Mouse (Mus musculus): ENCODE results near the gene Batf. TPM values are rescaled to one million over a fixed set of nuclear protein-coding genes. Genes with fewer than 3 reads are reported as not detected.

The Batf gene
- polyA plus RNA-seq, 1 experiment from 2014 or later = 3.9 TPM

GRCm38 (mm10) chr12:85710695-85711094 is 24.2 kb downstream of the Batf start:
- no peaks in the 10 kb centered on the region for H3K36me3 ChIP-seq (ENCODE audit: insufficient read depth, low read length)
- H3K4me1 ChIP-seq (ENCODE audit: insufficient read depth, low read length) = peaks cover 7% of the 10 kb centered on the region
- H3K27ac ChIP-seq (ENCODE audit: low read length) = no peak overlapping the region
- H3K4me3 ChIP-seq (ENCODE audit: low read length) = no peak overlapping the region
- H3K27me3 ChIP-seq (ENCODE audit: insufficient read depth, low read length) = peaks cover 14% of the 10 kb centered on the region; the same call in 1 of the 2 replicates
- 0 out of 2 replicates have a peak, but pooled peaks cover 4% of the 10 kb centered on the region for H3K9me3 ChIP-seq (ENCODE audit: low read length)
- H3K9ac ChIP-seq (replicated peaks; ENCODE audit: low read length) = no peak overlapping the region
- ATAC-seq (ENCODE audit: low FRiP score, low TSS enrichment) = no peak
- WGBS = 79% methylated on average over 7 of the region's 7 CpGs
- no peak overlapping the region for H3K4me2 ChIP-seq (replicated peaks; ENCODE audit: low read depth, low read length)

- ATAC-seq (ENCODE audit: low FRiP score, low TSS enrichment) = no peak
- H3K4me2 ChIP-seq (replicated peaks; ENCODE audit: low read depth, low read length) = no peak overlapping the region
- H3K4me1 ChIP-seq (ENCODE audit: insufficient read depth, low read length) = no peaks in the 10 kb centered on the region
- no peak overlapping the region for H3K27ac ChIP-seq (ENCODE audit: low read length)
- WGBS = 94% methylated on average over 2 of the region's 2 CpGs
- no peak overlapping the region for H3K9ac ChIP-seq (replicated peaks; ENCODE audit: low read length)
- 0 out of 2 replicates have a peak, but pooled peaks cover 4% of the 10 kb centered on the region for H3K9me3 ChIP-seq (ENCODE audit: low read length)
- no peak overlapping the region for H3K4me3 ChIP-seq (ENCODE audit: low read length)
- H3K27me3 ChIP-seq (ENCODE audit: insufficient read depth, low read length) = peaks cover 12% of the 10 kb centered on the region; the same call in 1 of the 2 replicates
- no peaks in the 10 kb centered on the region for H3K36me3 ChIP-seq (ENCODE audit: insufficient read depth, low read length)
These were observed 26.1 kb downstream of the Batf start for GRCm38 (mm10) chr12:85712587-85712986.

GRCm38 (mm10) chr12:85714126-85714525 is 27.7 kb downstream of the Batf start:
- Histone ChIP-seq H3K27me3 (ENCODE audit: insufficient read depth, low read length) (no peaks in the 10 kb centered on the region), H3K4me3 (ENCODE audit: low read length) (no peak overlapping the region), H3K4me1 (ENCODE audit: insufficient read depth, low read length) (no peaks in the 10 kb centered on the region), H3K9ac (replicated peaks; ENCODE audit: low read length) (no peak overlapping the region), H3K36me3 (ENCODE audit: insufficient read depth, low read length) (no peaks in the 10 kb centered on the region), H3K4me2 (replicated peaks; ENCODE audit: low read depth, low read length) (no peak overlapping the region), H3K27ac (ENCODE audit: low read length) (no peak overlapping the region), H3K9me3 (ENCODE audit: low read length) (0 out of 2 replicates have a peak, but pooled peaks cover 4% of the 10 kb centered on the region)
- 88% methylated on average over 5 of the region's 5 CpGs for WGBS
- no peak; the same call in 1 of the 2 replicates for ATAC-seq (ENCODE audit: low FRiP score, low TSS enrichment)

GRCm38 (mm10) chr12:85725306-85725705 is 38.8 kb downstream of the Batf start:
- H3K27ac ChIP-seq (ENCODE audit: low read length) = no peak overlapping the region

GRCm38 (mm10) chr12:85726729-85727397 is 40.4 kb downstream of the Batf start:
- Histone ChIP-seq H3K36me3 (ENCODE audit: insufficient read depth, low read length) (no peaks in the 10 kb centered on the region), H3K4me2 (replicated peaks; ENCODE audit: low read depth, low read length) (no peak overlapping the region), H3K27me3 (ENCODE audit: insufficient read depth, low read length) (no peaks in the 10 kb centered on the region), H3K9me3 (ENCODE audit: low read length) (no peaks in the 10 kb centered on the region), H3K4me3 (ENCODE audit: low read length) (no peak overlapping the region), H3K9ac (replicated peaks; ENCODE audit: low read length) (no peak overlapping the region), H3K4me1 (ENCODE audit: insufficient read depth, low read length) (no peaks in the 10 kb centered on the region), H3K27ac (ENCODE audit: low read length) (no peak overlapping the region)
- no peak for ATAC-seq (ENCODE audit: low FRiP score, low TSS enrichment)
- WGBS = 68% methylated on average over 6 of the region's 6 CpGs

More at GRCm38 (mm10) chr12:85725306-85725705, 38.8 kb downstream of the Batf start:
- H3K4me3 ChIP-seq (ENCODE audit: low read length) = no peak overlapping the region
- ATAC-seq (ENCODE audit: low FRiP score, low TSS enrichment) = no peak
- H3K4me2 ChIP-seq (replicated peaks; ENCODE audit: low read depth, low read length) = no peak overlapping the region
- 73% methylated on average over 4 of the region's 4 CpGs for WGBS
- no peak overlapping the region for H3K9ac ChIP-seq (replicated peaks; ENCODE audit: low read length)
- H3K9me3 ChIP-seq (ENCODE audit: low read length) = no peaks in the 10 kb centered on the region
- H3K27me3 ChIP-seq (ENCODE audit: insufficient read depth, low read length) = no peaks in the 10 kb centered on the region
- H3K4me1 ChIP-seq (ENCODE audit: insufficient read depth, low read length) = no peaks in the 10 kb centered on the region
- no peaks in the 10 kb centered on the region for H3K36me3 ChIP-seq (ENCODE audit: insufficient read depth, low read length)

GRCm38 (mm10) chr12:85728181-85728580 is 41.7 kb downstream of the Batf start:
- Histone ChIP-seq H3K9me3 (ENCODE audit: low read length) (no peaks in the 10 kb centered on the region), H3K4me3 (ENCODE audit: low read length) (no peak overlapping the region), H3K27me3 (ENCODE audit: insufficient read depth, low read length) (no peaks in the 10 kb centered on the region; the same call in 1 of the 2 replicates), H3K9ac (replicated peaks; ENCODE audit: low read length) (no peak overlapping the region), H3K4me1 (ENCODE audit: insufficient read depth, low read length) (no peaks in the 10 kb centered on the region), H3K27ac (ENCODE audit: low read length) (no peak overlapping the region), H3K4me2 (replicated peaks; ENCODE audit: low read depth, low read length) (no peak overlapping the region), H3K36me3 (ENCODE audit: insufficient read depth, low read length) (no peaks in the 10 kb centered on the region)
- 77% methylated on average over 7 of the region's 7 CpGs for WGBS
- no peak for ATAC-seq (ENCODE audit: low FRiP score, low TSS enrichment)

GRCm38 (mm10) chr12:85729022-85729944 is 42.8 kb downstream of the Batf start:
- H3K4me1 ChIP-seq (ENCODE audit: insufficient read depth, low read length) = no peaks in the 10 kb centered on the region
- H3K9me3 ChIP-seq (ENCODE audit: low read length) = no peaks in the 10 kb centered on the region
- peak; percentile 78 for ATAC-seq (ENCODE audit: low FRiP score, low TSS enrichment)
- WGBS = 34% methylated on average over 17 of the region's 17 CpGs
- no peak overlapping the region for H3K9ac ChIP-seq (replicated peaks; ENCODE audit: low read length)
- H3K27ac ChIP-seq (ENCODE audit: low read length) = no peak overlapping the region
- no peak overlapping the region for H3K4me3 ChIP-seq (ENCODE audit: low read length)
- no peak overlapping the region for H3K4me2 ChIP-seq (replicated peaks; ENCODE audit: low read depth, low read length)
- H3K27me3 ChIP-seq (ENCODE audit: insufficient read depth, low read length) = no peaks in the 10 kb centered on the region; the same call in 1 of the 2 replicates
- no peaks in the 10 kb centered on the region for H3K36me3 ChIP-seq (ENCODE audit: insufficient read depth, low read length)

- Histone ChIP-seq H3K36me3 (ENCODE audit: insufficient read depth, low read length) (no peaks in the 10 kb centered on the region), H3K9me3 (ENCODE audit: low read length) (no peaks in the 10 kb centered on the region), H3K4me2 (replicated peaks; ENCODE audit: low read depth, low read length) (no peak overlapping the region), H3K27ac (ENCODE audit: low read length) (no peak overlapping the region), H3K27me3 (ENCODE audit: insufficient read depth, low read length) (no peaks in the 10 kb centered on the region; the same call in 1 of the 2 replicates), H3K9ac (replicated peaks; ENCODE audit: low read length) (no peak overlapping the region), H3K4me1 (ENCODE audit: insufficient read depth, low read length) (no peaks in the 10 kb centered on the region), H3K4me3 (ENCODE audit: low read length) (no peak overlapping the region)
- WGBS = 57% methylated on average over 6 of the region's 6 CpGs
- 0 out of 2 replicates have a peak, but pooled peaks have one; percentile 12 for ATAC-seq (ENCODE audit: low FRiP score, low TSS enrichment)
These were observed 43.4 kb downstream of the Batf start for GRCm38 (mm10) chr12:85729945-85730290.

- ATAC-seq (ENCODE audit: low FRiP score, low TSS enrichment) = no peak
- no peak overlapping the region for H3K4me3 ChIP-seq (ENCODE audit: low read length)
- no peaks in the 10 kb centered on the region for H3K9me3 ChIP-seq (ENCODE audit: low read length)
- H3K4me2 ChIP-seq (replicated peaks; ENCODE audit: low read depth, low read length) = no peak overlapping the region
- WGBS = 59% methylated on average over 2 of the region's 2 CpGs
- no peaks in the 10 kb centered on the region; the same call in 1 of the 2 replicates for H3K27me3 ChIP-seq (ENCODE audit: insufficient read depth, low read length)
- no peaks in the 10 kb centered on the region for H3K36me3 ChIP-seq (ENCODE audit: insufficient read depth, low read length)
- no peaks in the 10 kb centered on the region for H3K4me1 ChIP-seq (ENCODE audit: insufficient read depth, low read length)
- H3K27ac ChIP-seq (ENCODE audit: low read length) = no peak overlapping the region
- H3K9ac ChIP-seq (replicated peaks; ENCODE audit: low read length) = no peak overlapping the region
These were observed 49.7 kb downstream of the Batf start for GRCm38 (mm10) chr12:85736203-85736602.
